Mouse (Mus musculus): ENCODE results near the gene Trip11. TPM values are rescaled to one million over a fixed set of nuclear protein-coding genes. Genes with fewer than 3 reads are reported as not detected.

The Trip11 gene
- polyA plus RNA-seq, 1 experiment from 2014 or later = 21.8 TPM

GRCm38 (mm10) chr12:101819570-101819969 is 93.5 kb downstream of the Trip11 start:
- H3K4me2 ChIP-seq (ENCODE audit: low read length) = peak overlapping the region; percentile 98
- H3K4me1 ChIP-seq (ENCODE audit: control insufficient read depth in 2 of 2, insufficient read depth in 2 of 2, low read length in 2 of 2) = peaks cover 7 to 16% of the 10 kb centered on the region in 2 experiments; a peak in 2 of 4 replicates
- H3K27ac ChIP-seq (replicated peaks in 1 of 2; ENCODE audit: control insufficient read depth in 1 of 2, insufficient read depth in 1 of 2, low read depth in 2 of 2, low read length in 2 of 2) = no peak overlapping the region
- H3K27me3 ChIP-seq (ENCODE audit: control insufficient read depth, insufficient read depth, low read length) = no peaks in the 10 kb centered on the region
- no peak for ATAC-seq (ENCODE audit: insufficient number of reproducible peaks, insufficient read depth, low FRiP score, low read depth)
- H3K9ac ChIP-seq (ENCODE audit: low read length) = peak overlapping the region; percentile 64
- H3K9me3 ChIP-seq (ENCODE audit: control insufficient read depth, low read length) = no peaks in the 10 kb centered on the region
- no peaks in the 10 kb centered on the region for H3K36me3 ChIP-seq (ENCODE audit: control insufficient read depth, insufficient read depth, low read length)
- WGBS = 38% methylated on average over 9 of the region's 9 CpGs
- peak overlapping the region; percentile 54 to 62 for H3K4me3 ChIP-seq (ENCODE audit: control insufficient read depth in 1 of 2, insufficient read depth in 1 of 2, low read depth in 1 of 2, low read length in 2 of 2)

- Histone ChIP-seq H3K9me3 (ENCODE audit: control insufficient read depth, low read length) (no peaks in the 10 kb centered on the region), H3K4me3 (ENCODE audit: control insufficient read depth in 1 of 2, insufficient read depth in 1 of 2, low read depth in 1 of 2, low read length in 2 of 2) (peak within 1 kb of the TSS; percentile 54 to 62), H3K27me3 (ENCODE audit: control insufficient read depth, insufficient read depth, low read length) (no peaks in the 10 kb centered on the region), H3K27ac (replicated peaks in 1 of 2; ENCODE audit: control insufficient read depth in 1 of 2, insufficient read depth in 1 of 2, low read depth in 2 of 2, low read length in 2 of 2) (peak within 1 kb of the TSS; percentile 66 to 68), H3K9ac (ENCODE audit: low read length) (peak within 1 kb of the TSS; percentile 64), H3K4me1 (ENCODE audit: control insufficient read depth in 2 of 2, insufficient read depth in 2 of 2, low read length in 2 of 2) (peaks cover 7 to 16% of the 10 kb centered on the region in 2 experiments; a peak in 2 of 4 replicates), H3K4me2 (ENCODE audit: low read length) (peak within 1 kb of the TSS; percentile 98), H3K36me3 (ENCODE audit: control insufficient read depth, insufficient read depth, low read length) (no peaks in the 10 kb centered on the region)
- under 1% methylated on average over 46 of the region's 46 CpGs for WGBS
- ATAC-seq (ENCODE audit: insufficient number of reproducible peaks, insufficient read depth, low FRiP score, low read depth) = peak; percentile 62
Observed at GRCm38 (mm10) chr12:101818608-101819370, 94.3 kb downstream of the Trip11 start, which contains the start of gene Fbln5. Gene Fbln5, minus strand, starts transcription at chr12:101819055.

GRCm38 (mm10) chr12:101818246-101818607 is 94.8 kb downstream of the Trip11 start:
- peak overlapping the region; percentile 54 to 62 for H3K4me3 ChIP-seq (ENCODE audit: control insufficient read depth in 1 of 2, insufficient read depth in 1 of 2, low read depth in 1 of 2, low read length in 2 of 2)
- peaks cover 7 to 16% of the 10 kb centered on the region in 2 experiments; a peak in 2 of 4 replicates for H3K4me1 ChIP-seq (ENCODE audit: control insufficient read depth in 2 of 2, insufficient read depth in 2 of 2, low read length in 2 of 2)
- ATAC-seq (ENCODE audit: insufficient number of reproducible peaks, insufficient read depth, low FRiP score, low read depth) = no peak
- no peaks in the 10 kb centered on the region for H3K27me3 ChIP-seq (ENCODE audit: control insufficient read depth, insufficient read depth, low read length)
- no peaks in the 10 kb centered on the region for H3K9me3 ChIP-seq (ENCODE audit: control insufficient read depth, low read length)
- 34% methylated on average over 11 of the region's 11 CpGs for WGBS
- H3K9ac ChIP-seq (ENCODE audit: low read length) = peak overlapping the region; percentile 64
- peak overlapping the region; percentile 66 to 68 for H3K27ac ChIP-seq (replicated peaks in 1 of 2; ENCODE audit: control insufficient read depth in 1 of 2, insufficient read depth in 1 of 2, low read depth in 2 of 2, low read length in 2 of 2)
- H3K36me3 ChIP-seq (ENCODE audit: control insufficient read depth, insufficient read depth, low read length) = no peaks in the 10 kb centered on the region
- H3K4me2 ChIP-seq (ENCODE audit: low read length) = peak overlapping the region; percentile 98

- 0 out of 4 replicates have a peak overlapping the region, but pooled peaks of 1 of the 2 experiments have one; percentile 37 for H3K27ac ChIP-seq (replicated peaks in 1 of 2; ENCODE audit: control insufficient read depth in 1 of 2, insufficient read depth in 1 of 2, low read depth in 2 of 2, low read length in 2 of 2)
- no peak for ATAC-seq (ENCODE audit: insufficient number of reproducible peaks, insufficient read depth, low FRiP score, low read depth)
- peaks cover 7 to 16% of the 10 kb centered on the region in 2 experiments; a peak in 2 of 4 replicates for H3K4me1 ChIP-seq (ENCODE audit: control insufficient read depth in 2 of 2, insufficient read depth in 2 of 2, low read length in 2 of 2)
- peak overlapping the region; percentile 36 for H3K4me2 ChIP-seq (ENCODE audit: low read length)
- 37% methylated on average over 5 of the region's 5 CpGs for WGBS
- H3K9ac ChIP-seq (ENCODE audit: low read length) = peak overlapping the region; percentile 54; the same call in 1 of the 2 replicates
- H3K4me3 ChIP-seq (ENCODE audit: control insufficient read depth in 1 of 2, insufficient read depth in 1 of 2, low read depth in 1 of 2, low read length in 2 of 2) = peak overlapping the region; percentile 27 to 62
- H3K9me3 ChIP-seq (ENCODE audit: control insufficient read depth, low read length) = no peaks in the 10 kb centered on the region
- H3K36me3 ChIP-seq (ENCODE audit: control insufficient read depth, insufficient read depth, low read length) = no peaks in the 10 kb centered on the region
- H3K27me3 ChIP-seq (ENCODE audit: control insufficient read depth, insufficient read depth, low read length) = no peaks in the 10 kb centered on the region
Observed at GRCm38 (mm10) chr12:101816810-101817209, 96.3 kb downstream of the Trip11 start.

- H3K36me3 ChIP-seq (ENCODE audit: control insufficient read depth, insufficient read depth, low read length) = no peaks in the 10 kb centered on the region
- WGBS = 80% methylated on average over 6 of the region's 6 CpGs
- H3K9ac ChIP-seq (ENCODE audit: low read length) = no peak overlapping the region
- H3K27me3 ChIP-seq (ENCODE audit: control insufficient read depth, insufficient read depth, low read length) = no peaks in the 10 kb centered on the region
- H3K9me3 ChIP-seq (ENCODE audit: control insufficient read depth, low read length) = no peaks in the 10 kb centered on the region
- peak overlapping the region; percentile 36; the same call in 1 of the 2 replicates for H3K4me2 ChIP-seq (ENCODE audit: low read length)
- peaks cover 5 to 8% of the 10 kb centered on the region in 2 experiments; a peak in 2 of 4 replicates for H3K4me1 ChIP-seq (ENCODE audit: control insufficient read depth in 2 of 2, insufficient read depth in 2 of 2, low read length in 2 of 2)
- 0 out of 4 replicates have a peak overlapping the region, but pooled peaks of 1 of the 2 experiments have one; percentile 19 for H3K27ac ChIP-seq (replicated peaks in 1 of 2; ENCODE audit: control insufficient read depth in 1 of 2, insufficient read depth in 1 of 2, low read depth in 2 of 2, low read length in 2 of 2)
- H3K4me3 ChIP-seq (ENCODE audit: control insufficient read depth in 1 of 2, insufficient read depth in 1 of 2, low read depth in 1 of 2, low read length in 2 of 2) = no peak overlapping the region
- no peak for ATAC-seq (ENCODE audit: insufficient number of reproducible peaks, insufficient read depth, low FRiP score, low read depth)
Observed at GRCm38 (mm10) chr12:101815796-101816195, 97.3 kb downstream of the Trip11 start.

- Histone ChIP-seq H3K36me3 (ENCODE audit: control insufficient read depth, insufficient read depth, low read length) (no peaks in the 10 kb centered on the region), H3K9me3 (ENCODE audit: control insufficient read depth, low read length) (no peaks in the 10 kb centered on the region), H3K4me3 (ENCODE audit: control insufficient read depth in 1 of 2, insufficient read depth in 1 of 2, low read depth in 1 of 2, low read length in 2 of 2) (no peak overlapping the region), H3K4me2 (ENCODE audit: low read length) (no peak overlapping the region), H3K27me3 (ENCODE audit: control insufficient read depth, insufficient read depth, low read length) (no peaks in the 10 kb centered on the region), H3K9ac (ENCODE audit: low read length) (no peak overlapping the region), H3K27ac (replicated peaks in 1 of 2; ENCODE audit: control insufficient read depth in 1 of 2, insufficient read depth in 1 of 2, low read depth in 2 of 2, low read length in 2 of 2) (no peak overlapping the region), H3K4me1 (ENCODE audit: control insufficient read depth in 2 of 2, insufficient read depth in 2 of 2, low read length in 2 of 2) (peaks cover 3 to 6% of the 10 kb centered on the region in 2 experiments; a peak in 2 of 4 replicates)
- ATAC-seq (ENCODE audit: insufficient number of reproducible peaks, insufficient read depth, low FRiP score, low read depth) = no peak
- 90% methylated on average over 2 of the region's 2 CpGs for WGBS
Observed at GRCm38 (mm10) chr12:101814423-101814822, 98.6 kb downstream of the Trip11 start.

- Histone ChIP-seq H3K9ac (ENCODE audit: low read length) (no peak overlapping the region), H3K36me3 (ENCODE audit: control insufficient read depth, insufficient read depth, low read length) (no peaks in the 10 kb centered on the region), H3K9me3 (ENCODE audit: control insufficient read depth, low read length) (no peaks in the 10 kb centered on the region), H3K27me3 (ENCODE audit: control insufficient read depth, insufficient read depth, low read length) (no peaks in the 10 kb centered on the region), H3K4me1 (ENCODE audit: control insufficient read depth in 2 of 2, insufficient read depth in 2 of 2, low read length in 2 of 2) (no peaks in the 10 kb centered on the region), H3K27ac (replicated peaks in 1 of 2; ENCODE audit: control insufficient read depth in 1 of 2, insufficient read depth in 1 of 2, low read depth in 2 of 2, low read length in 2 of 2) (no peak overlapping the region), H3K4me3 (ENCODE audit: control insufficient read depth in 1 of 2, insufficient read depth in 1 of 2, low read depth in 1 of 2, low read length in 2 of 2) (no peak overlapping the region), H3K4me2 (ENCODE audit: low read length) (no peak overlapping the region)
- ATAC-seq (ENCODE audit: insufficient number of reproducible peaks, insufficient read depth, low FRiP score, low read depth) = no peak
- 59% methylated on average over 6 of the region's 6 CpGs for WGBS
Observed at GRCm38 (mm10) chr12:101811181-101811580, 101.9 kb downstream of the Trip11 start.

Data from heart, embryonic 14.5 days (tissue).